Comparison of ENCODE assay signal across 8 mouse cellular contexts in the genomic region with DNA sequence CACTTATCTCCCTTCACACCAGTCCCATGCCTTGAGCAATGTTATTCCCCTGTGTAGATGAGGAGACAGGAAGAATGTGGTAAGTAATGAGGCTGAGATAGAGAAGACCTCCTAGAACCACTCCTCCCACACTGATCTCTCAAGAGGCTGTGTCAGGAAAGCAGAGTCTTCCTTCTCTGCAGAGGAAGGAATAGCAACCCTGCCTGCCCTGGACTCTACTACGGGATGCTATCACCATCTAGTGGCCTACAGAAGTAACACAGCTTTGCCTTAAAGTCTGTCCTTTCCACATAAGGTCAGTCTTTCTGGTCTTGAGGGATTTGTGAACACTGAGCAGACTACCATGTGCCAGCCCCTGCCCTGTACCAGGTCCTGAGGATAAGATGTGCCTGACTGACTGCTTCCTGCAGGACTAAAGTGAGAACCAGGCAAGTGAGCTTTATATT. TPM values are rescaled to one million over a fixed set of nuclear protein-coding genes. Genes with fewer than 3 reads are reported as not detected.
DNase-seq lines count a peak whose midpoint lies in the region; ATAC-seq and TF ChIP-seq lines count a peak whose summit lies in the region.

No protein-coding gene starts in this region.

- peak; percentile 63 for DNase-seq in CD4-positive helper T cell, adult 2 months (ENCODE audit: low read depth, low spot score)
- DNase-seq in limb, embryonic 14.5 days (ENCODE audit: low spot score) = peak; percentile 71
- DNase-seq in spleen, postnatal 36 days (ENCODE audit: low spot score in 2 of 2) = peak; percentile 42 to 51

- no peak overlapping the region for H3K4me3 ChIP-seq in bone marrow, adult 2 months (replicated peaks; ENCODE audit: control insufficient read depth, low read depth, low read length)
- no peak overlapping the region for H3K4me3 ChIP-seq in embryonic facial prominence, embryonic 15.5 days (replicated peaks)
- H3K4me3 ChIP-seq in heart, embryonic 12.5 days = no peak overlapping the region
- H3K4me3 ChIP-seq in kidney, embryonic 14.5 days (ENCODE audit: low read length) = no peak overlapping the region
- no peak overlapping the region for H3K4me3 ChIP-seq in limb, embryonic 14.5 days (replicated peaks; ENCODE audit: low read length)
- H3K4me3 ChIP-seq in midbrain, embryonic 15.5 days = no peak overlapping the region

- no peaks in the 10 kb centered on the region for H3K27me3 ChIP-seq in embryonic facial prominence, embryonic 15.5 days
- no peaks in the 10 kb centered on the region for H3K27me3 ChIP-seq in heart, embryonic 12.5 days (replicated peaks)
- no peaks in the 10 kb centered on the region for H3K27me3 ChIP-seq in kidney, embryonic 14.5 days (ENCODE audit: control insufficient read depth, insufficient read depth, low read length)
- 0 out of 2 replicates have a peak, but pooled peaks cover 3% of the 10 kb centered on the region for H3K27me3 ChIP-seq in limb, embryonic 14.5 days (ENCODE audit: control insufficient read depth, insufficient read depth, low read length)
- H3K27me3 ChIP-seq in midbrain, embryonic 15.5 days (replicated peaks) = no peaks in the 10 kb centered on the region

- H3K4me1 ChIP-seq in bone marrow, adult 2 months (ENCODE audit: control insufficient read depth, insufficient read depth, low read length) = peaks cover 4% of the 10 kb centered on the region
- H3K4me1 ChIP-seq in embryonic facial prominence, embryonic 15.5 days = peaks cover 6% of the 10 kb centered on the region; the same call in 1 of the 2 replicates
- H3K4me1 ChIP-seq in heart, embryonic 12.5 days (replicated peaks) = 0 out of 2 replicates have a peak, but pooled peaks cover 1% of the 10 kb centered on the region
- no peaks in the 10 kb centered on the region for H3K4me1 ChIP-seq in kidney, embryonic 14.5 days (ENCODE audit: control insufficient read depth, insufficient read depth, low read length)
- no peaks in the 10 kb centered on the region for H3K4me1 ChIP-seq in limb, embryonic 14.5 days (ENCODE audit: control insufficient read depth, insufficient read depth, low read length)
- H3K4me1 ChIP-seq in midbrain, embryonic 15.5 days = peaks cover 8% of the 10 kb centered on the region; the same call in 1 of the 2 replicates

- WGBS in bone marrow, adult 2 months = 6% methylated on average over 1 of the region's 1 CpGs
- WGBS in embryonic facial prominence, embryonic 15.5 days = 7% methylated on average over 1 of the region's 1 CpGs
- WGBS in heart, embryonic 12.5 days = 0% methylated on average over 1 of the region's 1 CpGs
- WGBS in kidney, embryonic 14.5 days = 11% methylated on average over 1 of the region's 1 CpGs
- 5% methylated on average over 1 of the region's 1 CpGs for WGBS in limb, embryonic 14.5 days
- WGBS in midbrain, embryonic 15.5 days = 0% methylated on average over 1 of the region's 1 CpGs

- H3K4me2 ChIP-seq in embryonic facial prominence, embryonic 15.5 days (replicated peaks) = no peak overlapping the region
- no peak overlapping the region for H3K4me2 ChIP-seq in heart, embryonic 12.5 days
- H3K4me2 ChIP-seq in kidney, embryonic 14.5 days (replicated peaks; ENCODE audit: low read depth, low read length) = no peak overlapping the region
- H3K4me2 ChIP-seq in limb, embryonic 14.5 days (replicated peaks; ENCODE audit: low read depth, low read length, severe bottlenecking) = no peak overlapping the region
- H3K4me2 ChIP-seq in midbrain, embryonic 15.5 days = no peak overlapping the region

- H3K9me3 ChIP-seq in embryonic facial prominence, embryonic 15.5 days (replicated peaks) = no peaks in the 10 kb centered on the region
- no peaks in the 10 kb centered on the region for H3K9me3 ChIP-seq in heart, embryonic 12.5 days (replicated peaks)
- H3K9me3 ChIP-seq in kidney, embryonic 14.5 days (ENCODE audit: control insufficient read depth, low read length) = no peaks in the 10 kb centered on the region
- H3K9me3 ChIP-seq in limb, embryonic 14.5 days (ENCODE audit: control insufficient read depth, low read length) = no peaks in the 10 kb centered on the region
- H3K9me3 ChIP-seq in midbrain, embryonic 15.5 days = no peaks in the 10 kb centered on the region

- ATAC-seq in embryonic facial prominence, embryonic 15.5 days (ENCODE audit: insufficient number of reproducible peaks, low FRiP score, low TSS enrichment, low read depth) = peak; percentile 61; the same call in 1 of the 2 replicates
- peak; percentile 53; the same call in 1 of the 2 replicates for ATAC-seq in heart, embryonic 12.5 days (ENCODE audit: insufficient number of reproducible peaks, low FRiP score)
- peak; percentile 88 for ATAC-seq in kidney, embryonic 14.5 days (ENCODE audit: low FRiP score, low TSS enrichment)
- peak; percentile 74 for ATAC-seq in limb, embryonic 14.5 days (ENCODE audit: low FRiP score, low read depth)
- ATAC-seq in midbrain, embryonic 15.5 days (replicated peaks) = peak; percentile 92

- no peaks in the 10 kb centered on the region for H3K36me3 ChIP-seq in embryonic facial prominence, embryonic 15.5 days
- no peaks in the 10 kb centered on the region for H3K36me3 ChIP-seq in heart, embryonic 12.5 days
- no peaks in the 10 kb centered on the region; the same call in 1 of the 2 replicates for H3K36me3 ChIP-seq in kidney, embryonic 14.5 days (ENCODE audit: control insufficient read depth, insufficient read depth, low read length)
- no peaks in the 10 kb centered on the region; the same call in 1 of the 2 replicates for H3K36me3 ChIP-seq in limb, embryonic 14.5 days (ENCODE audit: control insufficient read depth, insufficient read depth, low read length)
- no peaks in the 10 kb centered on the region for H3K36me3 ChIP-seq in midbrain, embryonic 15.5 days (replicated peaks)

- TF ChIP-seq CTCF in bone marrow, adult 2 months (IDR thresholded peaks at IDR 0.05; ENCODE audit: control insufficient read depth, insufficient read depth, low read length) = peak; percentile 66

- no peak for TF ChIP-seq POLR2A in bone marrow, adult 2 months (IDR thresholded peaks at IDR 0.05; ENCODE audit: borderline replicate concordance, control insufficient read depth, low read depth, low read length)
- TF ChIP-seq POLR2A in limb, embryonic 14.5 days (IDR thresholded peaks at IDR 0.05; ENCODE audit: borderline replicate concordance, extremely low read depth, insufficient read depth, insufficient read length) = no peak

- H3K27ac ChIP-seq in bone marrow, adult 2 months (ENCODE audit: control insufficient read depth, insufficient read depth, low read depth, low read length, poor library complexity) = no peak overlapping the region; the same call in 1 of the 2 replicates
- H3K27ac ChIP-seq in embryonic facial prominence, embryonic 15.5 days (replicated peaks) = no peak overlapping the region
- no peak overlapping the region for H3K27ac ChIP-seq in heart, embryonic 12.5 days (ENCODE audit: poor library complexity, severe bottlenecking)
- no peak overlapping the region for H3K27ac ChIP-seq in kidney, embryonic 14.5 days (ENCODE audit: low read depth, low read length)
- H3K27ac ChIP-seq in limb, embryonic 14.5 days (replicated peaks; ENCODE audit: low read depth, low read length) = no peak overlapping the region
- no peak overlapping the region for H3K27ac ChIP-seq in midbrain, embryonic 15.5 days

- no peak overlapping the region for H3K9ac ChIP-seq in embryonic facial prominence, embryonic 15.5 days
- no peak overlapping the region for H3K9ac ChIP-seq in heart, embryonic 12.5 days
- H3K9ac ChIP-seq in kidney, embryonic 14.5 days (ENCODE audit: low read depth, low read length) = no peak overlapping the region
- no peak overlapping the region for H3K9ac ChIP-seq in limb, embryonic 14.5 days (ENCODE audit: low read depth, low read length, severe bottlenecking)
- H3K9ac ChIP-seq in midbrain, embryonic 15.5 days = no peak overlapping the region

RNA-seq across cellular contexts. Expression of a gene that starts 21.9 kb away (rescaled TPM):
- 0.77 and 1.7 TPM in 2 replicates for polyA plus RNA-seq in bone marrow, adult 2 months (2011; ENCODE audit: insufficient read depth, insufficient read length, low replicate concordance, missing spikeins)
- polyA plus RNA-seq in embryonic facial prominence, embryonic 15.5 days (2015; fragmentation: Nextera tagmentation; extraction: Ambion mirVana) = 12.5 and 14.7 TPM in 2 replicates
- polyA plus RNA-seq in heart, embryonic 12.5 days (2016; fragmentation: Nextera tagmentation; extraction: Ambion mirVana) = 8.2 and 9.1 TPM in 2 replicates
- 12.2 and 13.6 TPM in 2 replicates for polyA plus RNA-seq in kidney, embryonic 14.5 days (2014; fragmentation: Nextera tagmentation; extraction: Ambion mirVana)
- 4.8 and 5.7 TPM in 2 replicates for polyA plus RNA-seq in limb, embryonic 14.5 days (2012; rRNA removed)
- 13.5 and 14.0 TPM in 2 replicates for polyA plus RNA-seq in limb, embryonic 14.5 days (2014; fragmentation: Nextera tagmentation; extraction: Ambion mirVana)
- 8.7 and 9.0 TPM in 2 replicates for polyA plus RNA-seq in midbrain, embryonic 15.5 days (2015; fragmentation: Nextera tagmentation; extraction: Ambion mirVana)

RNA-seq across cellular contexts. Expression of a gene that starts 25.6 kb away (rescaled TPM):
- 3.1 and 7.3 TPM in 2 replicates for polyA plus RNA-seq in bone marrow, adult 2 months (2011; ENCODE audit: insufficient read depth, insufficient read length, low replicate concordance, missing spikeins)
- 9.8 and 10.4 TPM in 2 replicates for polyA plus RNA-seq in embryonic facial prominence, embryonic 15.5 days (2015; fragmentation: Nextera tagmentation; extraction: Ambion mirVana)
- 1.2 and 1.5 TPM in 2 replicates for polyA plus RNA-seq in heart, embryonic 12.5 days (2016; fragmentation: Nextera tagmentation; extraction: Ambion mirVana)
- polyA plus RNA-seq in kidney, embryonic 14.5 days (2014; fragmentation: Nextera tagmentation; extraction: Ambion mirVana) = 1.1 and 1.6 TPM in 2 replicates
- 3.2 and 3.9 TPM in 2 replicates for polyA plus RNA-seq in limb, embryonic 14.5 days (2012; rRNA removed)
- polyA plus RNA-seq in limb, embryonic 14.5 days (2014; fragmentation: Nextera tagmentation; extraction: Ambion mirVana) = 3.2 and 3.6 TPM in 2 replicates
- 0.81 and 1.6 TPM in 2 replicates for polyA plus RNA-seq in midbrain, embryonic 15.5 days (2015; fragmentation: Nextera tagmentation; extraction: Ambion mirVana)
